Mouse (Mus musculus): ENCODE data around the gene Mrps23. TPM values are rescaled to one million over a fixed set of nuclear protein-coding genes. Genes with fewer than 3 reads are reported as not detected.

The Mrps23 gene
- 100 to 1,000 TPM in 2 of 3 experiments, 10 to 100 TPM in 1; 75.3 to 134 (median 101) TPM for polyA plus RNA-seq (2017; shearing (Covaris generic))

DNA sequence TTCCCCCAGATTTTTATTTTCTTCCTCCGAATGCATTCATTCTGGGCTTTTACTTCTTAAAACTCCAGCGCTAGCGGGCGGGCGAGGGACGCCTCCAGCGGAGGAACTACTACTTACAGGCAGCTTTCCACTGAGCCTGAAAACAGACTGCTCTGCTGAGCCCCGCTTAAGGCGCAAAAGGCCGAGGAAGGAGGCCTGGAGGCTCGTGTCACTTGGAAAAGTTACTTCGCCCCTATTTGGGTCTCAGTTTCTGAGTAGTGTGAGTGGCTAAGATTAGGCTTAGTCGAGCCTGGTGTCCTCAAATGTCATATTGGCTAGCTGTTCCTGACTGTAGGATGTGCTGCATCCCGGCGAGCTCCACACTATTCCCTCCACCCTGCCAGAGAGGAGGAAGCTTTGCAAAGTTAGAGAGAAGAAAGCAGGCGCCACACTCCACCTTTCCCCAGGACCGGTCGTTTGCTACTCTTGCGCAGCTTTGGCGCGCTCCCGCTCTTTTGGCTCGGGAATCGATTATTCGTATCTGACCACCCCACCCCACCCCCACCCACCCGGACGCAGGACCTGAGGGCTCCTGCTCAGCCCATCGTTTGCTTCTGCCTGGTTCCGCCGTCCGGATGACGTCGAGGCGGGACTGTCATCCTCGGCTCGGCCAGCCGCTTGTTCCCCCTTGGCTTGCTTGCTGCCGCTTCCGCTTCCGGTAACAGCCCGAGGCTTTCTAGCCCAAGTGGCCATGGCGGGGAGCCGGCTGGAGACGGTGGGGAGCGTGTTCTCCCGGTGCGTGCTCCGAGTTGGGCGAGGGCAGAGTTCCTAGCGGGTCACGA lies at the start of gene Mrps23:
TSS of gene Mrps23 (plus strand) at position 677 of the 821 bp plus-strand sequence.
- ATAC-seq: peak; percentile 98

DNA sequence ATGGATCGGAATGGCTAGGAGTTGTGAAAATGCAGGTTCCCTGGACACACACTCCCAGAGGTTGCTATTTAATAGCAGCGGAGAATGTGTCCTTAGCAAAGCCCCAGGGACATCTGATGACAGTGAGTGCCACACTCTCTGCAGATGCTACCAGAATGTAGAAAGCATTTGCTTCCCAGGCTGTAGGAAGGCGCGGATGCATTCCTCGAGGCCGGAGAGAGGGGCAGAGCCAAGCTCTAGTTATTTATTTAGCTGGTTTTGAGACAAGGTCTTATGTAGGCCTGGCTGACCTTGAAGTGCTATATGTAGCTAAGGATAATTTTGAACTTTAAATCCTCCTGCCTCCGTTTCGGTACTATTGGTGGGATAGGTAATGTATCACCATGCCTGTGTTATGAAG lies 49.7 kb upstream of the Mrps23 start:
- ATAC-seq: no peak

DNA sequence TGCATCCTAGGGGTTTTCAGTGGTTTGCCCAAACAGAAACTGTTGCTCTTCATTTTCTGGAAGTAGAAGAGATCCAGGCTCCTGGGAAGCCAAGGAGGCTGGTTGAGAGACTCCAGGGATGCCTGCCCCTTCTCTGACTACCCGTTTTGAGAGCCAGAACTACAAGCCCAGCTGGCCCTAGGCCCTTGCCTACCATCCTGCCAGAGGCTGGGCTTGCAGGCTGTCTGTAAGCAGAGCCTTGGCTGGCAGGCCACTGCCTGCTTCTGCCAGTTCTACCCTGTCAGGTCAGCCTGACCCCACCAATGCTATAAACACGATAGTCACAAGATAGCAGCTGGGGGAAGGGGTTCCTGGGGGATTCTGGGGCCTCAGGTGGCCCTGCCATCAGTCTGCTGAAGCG lies 48.7 kb upstream of the Mrps23 start:
- ATAC-seq: no peak

DNA sequence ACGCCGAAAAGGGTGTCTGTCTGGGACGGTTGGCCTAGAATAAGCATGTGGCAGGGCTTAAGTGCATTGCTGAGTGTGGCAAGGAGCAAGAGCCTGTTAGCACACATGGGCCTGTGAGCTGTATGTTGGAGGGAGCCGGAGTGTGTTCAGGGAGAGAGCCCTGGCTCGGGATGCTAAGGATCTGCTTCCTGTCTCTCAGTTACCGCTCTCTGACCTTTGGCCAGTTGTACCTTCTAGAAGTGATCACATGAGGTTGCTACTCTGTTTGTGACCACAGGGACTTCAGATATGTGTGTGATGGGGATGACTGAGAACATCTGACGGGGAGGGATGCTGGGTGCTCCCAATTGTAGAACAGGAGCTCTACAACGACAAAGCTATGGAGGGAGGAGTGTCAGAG lies 48.2 kb upstream of the Mrps23 start:
- no peak for ATAC-seq

DNA sequence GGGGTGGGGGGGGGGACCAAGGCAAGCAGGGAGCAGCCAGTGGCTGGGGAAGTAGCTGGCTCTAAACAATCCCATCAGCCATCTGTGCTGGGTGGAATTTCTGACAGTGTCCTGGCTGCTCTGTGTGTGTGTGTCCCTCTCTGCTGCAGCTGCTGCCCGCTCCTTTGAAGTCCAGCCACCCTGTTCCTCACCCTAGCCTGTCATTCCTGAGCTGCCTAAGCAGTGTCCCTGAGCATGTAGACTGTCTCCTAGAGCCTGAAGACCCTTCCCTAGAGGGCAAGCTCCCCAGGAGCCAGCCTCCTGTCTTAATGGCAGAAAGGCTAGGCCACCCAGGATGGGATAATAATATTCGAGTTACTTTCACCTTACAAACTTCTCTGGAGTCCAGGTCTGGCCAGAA lies 47.8 kb upstream of the Mrps23 start:
- ATAC-seq: no peak

DNA sequence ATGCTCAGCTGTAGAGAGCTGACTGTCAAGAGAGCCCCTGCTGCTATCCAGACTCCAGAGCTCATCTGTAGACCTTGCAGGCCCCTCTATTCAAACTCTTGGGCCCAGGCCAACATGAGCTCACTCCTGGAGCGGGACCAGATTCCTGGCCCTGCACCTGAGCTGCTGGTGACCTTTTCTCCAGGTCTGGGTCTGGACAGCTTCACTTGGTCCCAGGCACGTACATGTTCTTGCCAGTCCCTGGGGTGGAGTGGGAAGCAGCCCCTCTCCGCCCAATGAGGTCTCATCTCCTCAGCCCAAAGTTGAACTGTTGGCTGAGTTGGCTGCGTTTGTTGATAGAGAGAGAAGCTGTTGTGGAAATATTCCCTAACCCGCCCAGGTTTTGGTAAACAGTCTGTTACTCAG lies 45.3 kb upstream of the Mrps23 start:
- no peak for ATAC-seq

DNA sequence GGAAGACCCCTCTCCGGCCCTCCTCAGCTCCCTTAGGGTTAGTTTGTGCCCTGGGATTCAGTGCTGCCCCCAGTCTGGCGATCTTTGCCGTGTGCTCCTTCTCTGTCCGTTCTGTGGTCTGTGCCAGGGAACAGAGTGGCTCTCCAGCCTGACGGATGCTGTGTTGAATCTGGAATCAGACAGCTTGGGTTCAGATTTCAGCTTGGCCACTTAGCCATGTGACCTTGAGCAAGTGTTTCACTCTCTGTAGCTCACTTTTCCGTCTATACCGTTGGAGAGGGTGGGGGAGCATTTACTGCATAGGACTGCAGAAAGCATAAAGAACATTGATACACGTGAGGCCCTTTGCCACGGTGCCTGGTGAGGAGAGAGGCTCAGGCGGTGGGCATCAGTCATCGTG lies 44.8 kb upstream of the Mrps23 start:
- no peak for ATAC-seq

DNA sequence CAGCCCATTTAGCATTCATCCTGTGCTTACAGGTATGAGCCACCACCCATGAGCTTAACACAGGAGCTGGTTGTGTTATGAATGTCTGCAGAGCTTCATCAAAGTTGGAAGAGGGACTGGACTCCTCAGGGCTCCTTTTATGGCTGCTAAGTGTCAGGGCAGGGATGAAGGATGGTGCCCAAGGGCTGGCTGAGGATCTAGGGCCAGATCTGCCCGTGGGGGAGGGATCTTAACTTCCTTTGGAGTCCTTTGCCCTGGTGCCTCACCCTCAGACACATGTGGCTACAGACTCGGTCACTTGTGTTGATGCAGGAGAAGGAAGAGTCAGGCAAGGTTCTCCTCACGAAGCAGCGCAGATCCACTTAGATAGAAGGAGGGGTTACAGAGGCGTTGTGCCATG lies 43.9 kb upstream of the Mrps23 start:
- ATAC-seq: no peak

DNA sequence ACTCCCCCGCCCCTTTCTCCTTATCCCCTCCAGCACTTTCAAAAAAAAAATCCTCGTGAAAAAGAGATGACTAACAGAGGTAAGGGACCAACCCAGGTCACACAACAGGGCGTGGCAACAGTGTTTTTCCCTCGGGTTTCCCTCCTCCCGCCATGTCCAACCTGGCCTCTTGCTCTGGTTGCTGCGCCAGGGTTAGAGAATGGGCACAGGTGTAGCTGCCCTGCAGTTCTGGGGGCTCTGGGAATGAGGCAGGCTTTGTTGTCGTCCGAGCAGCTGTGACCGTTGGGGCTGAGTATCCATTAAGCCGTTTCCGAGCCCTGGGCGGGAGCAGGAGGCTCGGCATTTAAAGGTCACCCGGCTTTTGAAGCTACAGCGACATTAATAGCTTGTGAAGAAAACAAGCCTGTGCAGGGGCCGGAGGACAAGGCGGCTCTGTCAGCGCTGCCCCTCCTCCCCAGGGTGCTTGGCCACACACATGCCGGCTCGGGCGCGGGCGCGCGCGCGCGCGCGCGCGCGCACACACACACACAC lies 43.1 kb upstream of the Mrps23 start:
- no peak for ATAC-seq

DNA sequence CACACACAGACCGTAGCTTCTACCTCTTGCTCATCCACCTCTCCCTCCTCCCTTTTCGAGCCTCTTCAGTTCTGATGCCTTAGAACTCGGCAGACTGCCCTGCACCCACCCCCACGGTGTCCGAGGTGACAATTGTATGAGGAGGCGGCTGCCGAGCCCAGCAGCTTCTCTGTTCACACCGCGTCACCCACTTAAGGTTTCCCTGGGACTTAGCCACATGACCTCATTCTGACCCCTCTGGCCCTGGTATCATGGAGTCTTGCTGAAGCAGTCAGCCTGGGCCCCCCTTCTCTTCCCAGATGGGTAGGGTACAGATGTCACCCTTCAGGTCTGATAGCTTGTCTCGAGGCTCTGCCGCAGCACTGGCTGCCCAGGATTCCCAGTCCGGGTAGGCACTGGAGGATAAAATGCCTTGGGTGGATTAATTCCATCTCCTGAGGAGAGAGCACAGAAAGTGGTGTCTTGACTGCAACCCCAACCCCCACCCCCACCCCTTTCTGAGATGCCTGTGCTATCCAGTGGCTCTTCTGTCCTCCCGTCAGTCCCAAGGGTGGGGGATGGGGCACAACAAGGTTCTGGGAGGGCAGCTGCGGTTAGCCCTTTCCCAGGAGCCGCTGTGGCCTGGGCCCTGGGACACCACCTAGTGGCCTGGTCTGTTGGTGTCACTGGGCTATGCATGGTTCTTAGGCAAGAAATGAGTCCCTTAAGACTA lies 42.4 kb upstream of the Mrps23 start:
- peak; percentile 64 for ATAC-seq

DNA sequence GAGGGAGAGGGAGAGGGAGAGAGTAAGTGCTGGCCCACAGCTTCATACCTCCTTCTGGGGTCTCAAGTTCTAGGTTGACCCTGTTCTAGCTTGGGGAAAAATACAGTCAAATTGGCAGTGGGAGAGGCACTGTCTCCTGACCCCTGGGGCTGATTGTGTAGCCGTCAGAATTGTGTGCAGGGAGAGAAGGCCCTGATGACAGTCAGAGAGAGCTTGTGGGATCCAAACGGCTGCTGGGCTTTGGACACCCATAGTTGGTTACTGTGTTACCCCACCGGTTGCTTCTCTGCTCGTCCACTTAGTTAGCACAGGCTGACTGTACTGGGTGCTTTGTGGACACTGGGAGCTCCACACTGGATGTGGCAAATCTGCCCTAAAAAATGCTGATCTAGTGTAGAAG lies 41.4 kb upstream of the Mrps23 start:
- ATAC-seq: no peak

DNA sequence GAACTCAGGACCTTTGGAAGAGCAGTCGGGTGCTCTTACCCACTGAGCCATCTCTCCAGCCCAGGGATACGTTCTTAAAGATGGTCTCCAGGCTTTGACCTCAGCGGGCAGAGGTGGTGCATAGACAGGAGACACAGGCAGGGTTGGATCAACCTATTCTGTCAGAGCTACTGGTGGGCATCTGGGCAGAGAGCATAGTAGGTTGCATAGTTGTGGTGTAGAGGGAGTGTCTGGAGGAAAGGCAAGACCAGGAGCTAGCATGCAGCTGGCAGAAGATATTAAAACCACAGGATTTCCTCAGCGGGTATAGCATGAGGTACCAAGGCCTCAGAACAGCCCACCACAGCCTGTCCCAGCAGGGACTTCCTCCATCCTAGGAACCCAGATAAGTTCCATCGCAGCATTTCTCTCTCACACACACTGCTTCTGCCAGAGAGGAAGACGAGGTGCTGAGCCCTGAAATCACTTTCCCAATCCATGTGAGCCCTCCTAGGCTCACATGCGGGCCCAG lies 39.9 kb upstream of the Mrps23 start:
- no peak for ATAC-seq

DNA sequence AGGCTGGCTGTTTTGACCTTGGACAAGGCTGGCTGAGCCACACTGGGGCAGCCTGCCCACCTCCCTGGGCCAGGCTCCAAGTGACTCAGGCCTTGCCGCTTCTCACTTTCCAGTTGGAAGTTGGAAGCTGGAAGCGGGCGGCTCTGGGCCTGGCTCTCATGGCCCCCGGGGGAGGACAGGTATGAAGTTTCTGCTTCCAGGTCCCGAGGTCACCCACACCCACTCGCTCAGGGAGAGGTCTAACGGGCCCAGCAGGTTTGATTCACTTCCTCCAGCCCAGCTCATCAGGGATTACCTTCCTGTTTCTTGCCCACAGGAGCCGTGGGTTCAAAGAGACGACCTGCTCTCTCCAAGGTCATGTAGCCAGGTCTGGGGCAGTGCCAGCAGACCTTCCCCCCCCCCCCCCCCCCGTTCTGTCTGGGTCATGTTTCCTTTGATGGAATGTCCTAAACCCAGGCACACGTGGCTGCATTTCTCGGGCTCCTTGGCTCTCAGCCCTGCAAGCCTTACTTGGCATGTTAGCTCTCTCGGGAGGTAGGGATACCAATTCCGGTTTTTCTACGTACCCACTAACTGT lies 39.3 kb upstream of the Mrps23 start:
- ATAC-seq: no peak

DNA sequence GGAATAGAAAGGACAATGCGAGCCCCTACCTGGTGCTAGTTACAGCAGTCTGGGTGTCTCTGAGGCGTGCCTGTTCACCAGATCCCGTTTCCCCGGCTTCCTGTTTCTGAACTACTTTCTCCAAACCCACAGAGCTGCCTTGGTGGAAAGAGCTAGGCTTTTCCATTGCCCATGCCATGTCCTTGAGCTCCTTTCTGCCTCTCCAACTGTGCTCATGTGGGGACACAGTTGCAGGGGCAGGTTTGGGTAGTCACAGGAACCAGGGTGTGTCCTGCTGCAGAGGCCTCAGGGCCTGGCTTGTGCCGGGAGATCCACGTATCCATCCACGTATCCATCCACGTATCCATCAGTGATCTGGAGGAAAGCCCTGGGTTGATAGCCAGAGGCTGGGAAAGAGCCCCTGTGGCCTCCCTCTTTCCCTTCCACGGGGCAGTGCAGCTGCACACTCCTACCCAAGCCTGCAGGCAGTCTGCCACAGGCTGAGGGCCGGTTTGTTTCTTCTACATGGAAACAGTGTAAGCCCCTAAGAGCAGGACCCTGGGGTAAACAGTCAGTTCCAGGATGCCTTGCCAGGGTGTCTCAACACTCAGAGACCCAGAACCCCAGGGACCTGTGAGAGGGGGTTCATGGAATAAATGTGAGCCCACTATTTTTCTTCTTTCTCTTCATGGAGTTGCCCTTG lies 38.4 kb upstream of the Mrps23 start:
- no peak for ATAC-seq

DNA sequence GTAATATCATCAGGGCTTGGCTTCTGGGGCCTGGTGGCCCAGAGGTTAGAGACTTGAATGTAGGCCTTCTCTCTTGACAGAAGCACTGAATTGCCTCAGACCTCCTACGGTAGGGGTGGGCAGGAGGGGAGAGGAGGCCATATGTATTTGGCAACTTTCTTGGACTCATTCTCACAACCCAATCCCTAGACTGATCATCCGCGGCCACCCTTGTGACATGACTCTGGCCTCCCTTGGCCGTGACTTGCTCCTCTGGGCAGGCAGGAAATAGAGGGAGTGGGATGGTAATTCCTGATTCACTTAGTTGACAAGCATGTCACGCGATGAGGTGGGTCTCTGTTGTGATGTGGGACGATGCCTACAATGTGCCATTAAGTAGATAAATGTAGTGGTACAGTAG lies 37.7 kb upstream of the Mrps23 start:
- ATAC-seq: no peak

DNA sequence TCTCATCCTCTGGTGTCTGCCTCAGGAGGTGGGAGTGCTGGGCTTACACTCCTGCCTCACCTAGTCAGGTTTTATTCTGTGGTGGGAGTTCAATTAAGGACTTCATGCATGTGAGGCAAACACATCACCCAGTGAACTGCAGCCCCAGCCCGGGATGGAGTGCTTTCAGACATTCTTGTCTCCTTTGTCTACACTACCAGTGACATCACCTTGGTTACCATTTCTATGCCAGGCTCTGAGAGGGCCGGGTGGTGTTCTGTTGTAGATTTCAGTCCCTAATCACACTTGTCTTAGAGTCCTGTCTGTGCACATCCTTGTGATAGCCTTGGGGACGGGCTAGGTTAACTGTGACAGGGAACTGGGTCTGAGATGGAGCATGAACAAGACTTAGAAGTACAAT lies 35.6 kb upstream of the Mrps23 start:
- no peak for ATAC-seq

DNA sequence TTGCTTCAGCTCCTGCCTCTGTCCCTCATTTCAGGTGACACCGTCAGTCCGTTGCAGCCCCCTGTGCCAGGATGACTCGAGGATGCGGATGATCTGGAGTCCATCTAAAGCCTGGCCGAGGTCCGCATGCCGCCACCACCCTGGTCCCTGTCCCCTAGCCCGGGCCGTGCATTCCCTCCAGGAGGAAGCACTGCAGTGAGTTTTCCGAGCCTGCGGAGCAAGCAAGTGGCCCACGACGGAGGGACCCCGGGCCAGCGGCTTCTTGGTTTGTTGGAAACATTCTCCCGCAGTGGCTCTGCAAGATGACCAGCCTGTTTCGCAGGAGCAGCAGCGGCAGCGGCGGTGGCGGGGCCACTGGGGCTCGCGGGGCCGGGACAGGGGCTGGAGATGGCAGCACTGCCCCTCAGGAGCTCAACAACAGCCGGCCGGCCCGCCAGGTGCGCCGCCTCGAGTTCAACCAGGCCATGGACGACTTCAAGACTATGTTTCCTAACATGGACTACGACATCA lies 34.6 kb upstream of the Mrps23 start:
- no peak for ATAC-seq

DNA sequence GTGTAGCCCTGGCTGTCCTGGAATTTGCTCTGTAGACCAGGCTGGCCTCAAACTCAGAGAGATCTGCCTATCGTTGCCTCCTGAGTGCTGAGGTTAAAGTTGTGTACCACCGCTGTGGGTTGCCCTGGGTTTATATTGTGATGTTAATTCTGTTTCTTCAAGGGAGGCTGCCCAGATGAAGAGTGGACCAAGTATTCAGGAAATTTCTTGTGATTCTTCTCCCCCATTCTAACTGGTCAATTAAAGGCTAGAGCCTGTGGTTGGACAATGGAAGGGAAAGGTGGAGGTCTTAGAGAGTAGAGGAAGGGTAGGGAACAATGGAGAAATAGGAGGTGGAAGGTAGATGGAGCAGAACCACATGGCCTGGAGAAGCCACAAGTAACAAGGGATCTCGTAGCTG lies 33.6 kb upstream of the Mrps23 start:
- no peak for ATAC-seq

DNA sequence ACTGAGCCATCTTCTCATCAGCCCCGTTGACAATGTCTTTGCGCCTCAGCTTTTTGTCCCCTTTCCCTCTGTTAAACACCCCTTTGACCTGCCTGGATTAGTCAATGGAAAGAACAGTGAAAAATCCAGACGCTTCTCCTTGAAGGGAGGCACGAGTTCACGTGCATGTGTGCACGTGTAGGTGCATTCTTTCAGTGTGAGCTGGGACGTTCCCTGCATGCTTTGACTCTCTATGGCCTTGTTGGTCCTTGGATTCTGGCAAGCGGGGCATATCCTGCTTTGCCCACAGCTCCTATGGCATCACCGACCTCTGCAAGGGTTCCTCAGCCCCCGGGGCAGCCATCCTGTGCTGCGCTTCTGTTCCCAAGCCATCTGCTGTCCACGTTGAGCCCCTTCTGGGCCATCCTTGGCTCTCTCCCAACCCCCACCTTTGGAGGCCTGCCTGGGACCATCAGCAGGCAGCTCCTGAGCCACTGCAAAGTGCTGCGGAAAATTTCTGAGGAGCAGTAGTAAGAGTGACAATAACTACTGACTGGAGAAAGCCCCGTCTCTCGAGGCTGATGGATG lies 32.2 kb upstream of the Mrps23 start:
- ATAC-seq: no peak

DNA sequence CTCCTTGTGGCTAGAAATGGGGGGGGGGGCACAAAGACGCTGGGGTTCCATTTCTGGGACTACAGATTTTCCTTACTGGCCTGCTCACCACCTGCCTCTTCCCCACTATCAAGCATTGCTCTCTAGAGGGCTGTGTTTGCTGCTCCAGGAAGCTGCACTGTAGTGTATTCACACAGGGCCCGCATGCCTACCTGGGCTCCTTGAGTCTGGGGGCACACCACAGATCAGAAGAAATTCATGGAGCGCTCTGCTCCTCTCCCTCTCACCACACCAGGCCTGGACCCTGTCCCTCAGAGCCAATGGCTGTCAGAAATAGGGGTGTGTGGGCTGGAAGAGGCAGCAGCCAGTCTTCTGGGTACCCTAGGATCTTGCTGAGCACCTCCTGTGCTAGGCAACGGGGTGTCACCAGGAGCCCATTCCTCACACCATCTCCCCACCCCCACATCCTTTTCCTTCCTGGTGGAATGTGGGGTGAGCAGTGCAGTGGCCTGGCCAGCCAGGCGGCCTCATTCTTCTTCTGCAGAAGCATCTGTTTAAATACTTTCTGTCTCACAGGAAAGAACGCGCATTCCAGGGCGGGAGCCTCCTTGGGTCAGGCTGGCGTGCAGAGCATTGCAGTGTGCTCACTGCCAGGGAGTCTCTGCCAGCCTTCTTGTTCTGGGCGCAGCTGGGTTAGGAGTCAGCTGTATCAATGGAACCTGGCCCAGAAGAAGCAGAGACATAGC lies 31.4 kb upstream of the Mrps23 start:
- no peak for ATAC-seq

DNA sequence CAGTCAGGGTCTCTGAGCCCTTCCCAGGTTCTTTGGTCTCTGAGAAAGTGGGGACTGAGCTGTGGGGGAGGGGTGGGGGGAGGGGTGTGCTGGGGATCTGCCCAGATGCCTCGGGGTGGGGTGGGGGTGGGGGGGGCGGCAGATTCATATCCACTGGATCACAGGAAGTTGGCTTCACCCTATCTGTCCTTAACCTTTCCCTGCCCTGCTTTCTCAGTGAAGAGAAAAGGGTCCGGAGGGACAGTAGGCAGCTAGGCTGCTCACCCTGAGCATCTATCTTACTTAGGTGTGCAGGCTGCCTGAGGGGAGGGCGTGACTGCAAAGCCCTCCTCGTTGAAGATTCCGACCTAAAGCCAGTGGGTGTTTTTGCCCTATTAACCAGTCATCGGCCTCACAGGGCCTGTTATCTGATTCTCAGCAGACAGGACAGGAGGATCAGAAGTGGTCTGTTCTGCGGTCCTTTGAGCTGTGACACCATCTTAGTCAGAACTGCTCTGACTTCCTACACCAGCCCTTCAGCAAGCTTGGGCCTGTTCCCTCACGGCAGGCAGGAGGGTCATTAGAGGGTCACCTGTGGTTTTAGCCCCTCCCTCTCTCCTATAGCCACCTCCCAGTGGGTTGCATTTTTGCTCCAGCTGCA lies 30.7 kb upstream of the Mrps23 start:
- ATAC-seq: no peak
